Mouse (Mus musculus) kidney, embryonic 14.5 days (tissue): ENCODE measurements at regions not wholly inside any gene's neighbourhood (a gene's known extent, or its start where the extent isn't known, plus 50 kb on each side); places are given as distances from the start of the nearest gene placed in this dataset.

Experiments used
- ATAC-seq: fragments of 200-750 bp; cut with Nextera tagmentation; 2 replicates; pipeline ENCODE4 v1.8.0; 2017; ENCODE audit warnings: moderate number of reproducible peaks, mild to moderate bottlenecking, moderate TSS enrichment, moderate library complexity; ENCODE audit not compliant: low FRiP score, low TSS enrichment
- H3K27ac ChIP-seq: fragments of 300-500 bp; sonication (generic); 2 replicates; pipeline ENCODE4 v1.5.1; 2014; ENCODE audit warnings: low read depth, mild to moderate bottlenecking, low read length, moderate library complexity, mixed read lengths
- H3K27me3 ChIP-seq: fragments of 300-500 bp; sonication (generic); 2 replicates; pipeline ENCODE4 v1.6.1; 2014; ENCODE audit warnings: mild to moderate bottlenecking, low read length; ENCODE audit not compliant: control insufficient read depth, insufficient read depth
- H3K36me3 ChIP-seq: fragments of 300-500 bp; sonication (generic); 2 replicates; pipeline ENCODE4 v1.6.1; 2014; ENCODE audit warnings: low read length, mixed read lengths; ENCODE audit not compliant: control insufficient read depth, insufficient read depth
- H3K4me1 ChIP-seq: fragments of 300-500 bp; sonication (generic); 2 replicates; pipeline ENCODE4 v1.6.1; 2014; ENCODE audit warnings: low read length, mixed read lengths; ENCODE audit not compliant: control insufficient read depth, insufficient read depth
- H3K4me2 ChIP-seq: fragments of 300-500 bp; sonication (generic); replicated peaks from 2 replicates; pipeline ENCODE4 v1.6.1; 2014; ENCODE audit warnings: low read depth, mild to moderate bottlenecking, low read length
- H3K4me3 ChIP-seq: fragments of 300-500 bp; sonication (generic); 2 replicates; pipeline ENCODE4 v1.5.1; 2014; ENCODE audit warnings: mild to moderate bottlenecking, low read length
- H3K9ac ChIP-seq: fragments of 300-500 bp; sonication (generic); 2 replicates; pipeline ENCODE4 v1.6.1; 2014; ENCODE audit warnings: low read depth, mild to moderate bottlenecking, low read length, moderate library complexity
- H3K9me3 ChIP-seq: fragments of 300-500 bp; sonication (generic); 2 replicates; pipeline ENCODE4 v1.6.1; 2016; ENCODE audit warnings: low read length; ENCODE audit not compliant: control insufficient read depth
- WGBS: fragments of 180-500 bp; shearing (Covaris S2); extraction: QIAGEN DNeasy Blood & Tissue Kit; methylation state at CpG from one replicate; pipeline ENCODE4 v1.1.7; 2014; 5-methylcytosine and 5-hydroxymethylcytosine counted together

GRCm38 (mm10) chr10:91528305-91528704 lies 347.2 kb upstream of the Tmpo start:
- H3K27me3 ChIP-seq = no peaks in the 10 kb centered on the region
- 0 out of 2 replicates have a peak, but pooled peaks cover 5% of the 10 kb centered on the region for H3K9me3 ChIP-seq
- no peak for ATAC-seq
- no peaks in the 10 kb centered on the region for H3K36me3 ChIP-seq
- H3K4me3 ChIP-seq = no peak overlapping the region
- no peaks in the 10 kb centered on the region for H3K4me1 ChIP-seq
- WGBS = 87% methylated on average over 2 of the region's 2 CpGs
- H3K27ac ChIP-seq = no peak overlapping the region
- H3K9ac ChIP-seq = no peak overlapping the region
- H3K4me2 ChIP-seq = no peak overlapping the region

GRCm38 (mm10) chr10:91521168-91521567 lies 340.1 kb upstream of the Tmpo start:
- H3K36me3 ChIP-seq = no peaks in the 10 kb centered on the region
- no peak overlapping the region for H3K4me2 ChIP-seq
- H3K4me3 ChIP-seq = no peak overlapping the region
- no peak for ATAC-seq
- WGBS = 93% methylated on average over 2 of the region's 2 CpGs
- no peaks in the 10 kb centered on the region for H3K27me3 ChIP-seq
- H3K9ac ChIP-seq = no peak overlapping the region
- H3K4me1 ChIP-seq = no peaks in the 10 kb centered on the region
- H3K27ac ChIP-seq = no peak overlapping the region
- no peaks in the 10 kb centered on the region for H3K9me3 ChIP-seq

- Histone ChIP-seq H3K9me3 (no peaks in the 10 kb centered on the region), H3K4me1 (no peaks in the 10 kb centered on the region), H3K4me2 (no peak overlapping the region), H3K4me3 (no peak overlapping the region), H3K27me3 (no peaks in the 10 kb centered on the region), H3K27ac (no peak overlapping the region), H3K36me3 (no peaks in the 10 kb centered on the region), H3K9ac (no peak overlapping the region)
- WGBS = 57% methylated on average over 2 of the region's 2 CpGs
- no peak for ATAC-seq
These were observed 333.9 kb upstream of the Tmpo start for GRCm38 (mm10) chr10:91515021-91515371.

- Histone ChIP-seq H3K27ac (no peak overlapping the region), H3K9me3 (no peaks in the 10 kb centered on the region), H3K4me1 (no peaks in the 10 kb centered on the region), H3K27me3 (no peaks in the 10 kb centered on the region), H3K36me3 (no peaks in the 10 kb centered on the region), H3K9ac (no peak overlapping the region), H3K4me2 (no peak overlapping the region), H3K4me3 (no peak overlapping the region)
- ATAC-seq = no peak
- WGBS = 84% methylated on average over 9 of the region's 9 CpGs
These were observed 333.3 kb upstream of the Tmpo start for GRCm38 (mm10) chr10:91514163-91515020.

- no peak overlapping the region for H3K4me3 ChIP-seq
These were observed 325.9 kb upstream of the Tmpo start for GRCm38 (mm10) chr10:91507038-91507437.

GRCm38 (mm10) chr10:91504891-91505290 lies 323.8 kb upstream of the Tmpo start:
- Histone ChIP-seq H3K9me3 (no peaks in the 10 kb centered on the region), H3K4me2 (no peak overlapping the region), H3K27me3 (no peaks in the 10 kb centered on the region), H3K4me3 (no peak overlapping the region), H3K4me1 (no peaks in the 10 kb centered on the region), H3K36me3 (no peaks in the 10 kb centered on the region), H3K27ac (no peak overlapping the region), H3K9ac (no peak overlapping the region)
- WGBS = 60% methylated on average over 12 of the region's 12 CpGs
- no peak for ATAC-seq

More at GRCm38 (mm10) chr10:91507038-91507437, 325.9 kb upstream of the Tmpo start:
- no peaks in the 10 kb centered on the region for H3K27me3 ChIP-seq
- no peaks in the 10 kb centered on the region for H3K4me1 ChIP-seq
- H3K9ac ChIP-seq = no peak overlapping the region
- ATAC-seq = no peak
- H3K36me3 ChIP-seq = no peaks in the 10 kb centered on the region
- H3K27ac ChIP-seq = no peak overlapping the region
- H3K9me3 ChIP-seq = no peaks in the 10 kb centered on the region
- no peak overlapping the region for H3K4me2 ChIP-seq
- WGBS = 61% methylated on average over 7 of the region's 7 CpGs

GRCm38 (mm10) chr10:91498543-91498942 lies 317.4 kb upstream of the Tmpo start:
- H3K4me3 ChIP-seq = no peak overlapping the region
- 80% methylated on average over 4 of the region's 4 CpGs for WGBS
- H3K4me2 ChIP-seq = no peak overlapping the region
- ATAC-seq = no peak
- no peak overlapping the region for H3K9ac ChIP-seq
- no peaks in the 10 kb centered on the region for H3K9me3 ChIP-seq
- no peaks in the 10 kb centered on the region for H3K36me3 ChIP-seq
- no peak overlapping the region for H3K27ac ChIP-seq
- H3K4me1 ChIP-seq = no peaks in the 10 kb centered on the region
- H3K27me3 ChIP-seq = no peaks in the 10 kb centered on the region

GRCm38 (mm10) chr10:91464691-91465090 lies 283.6 kb upstream of the Tmpo start:
- WGBS = 94% methylated on average over 2 of the region's 2 CpGs
- no peak for ATAC-seq

GRCm38 (mm10) chr10:91447974-91448703 lies 267.0 kb upstream of the Tmpo start:
- no peaks in the 10 kb centered on the region for H3K27me3 ChIP-seq
- H3K4me1 ChIP-seq = no peaks in the 10 kb centered on the region
- 42% methylated on average over 10 of the region's 10 CpGs for WGBS
- H3K4me3 ChIP-seq = no peak overlapping the region
- ATAC-seq = no peak
- H3K9me3 ChIP-seq = no peaks in the 10 kb centered on the region
- H3K4me2 ChIP-seq = no peak overlapping the region
- no peak overlapping the region for H3K27ac ChIP-seq
- no peak overlapping the region for H3K9ac ChIP-seq
- no peaks in the 10 kb centered on the region for H3K36me3 ChIP-seq

More at GRCm38 (mm10) chr10:91464691-91465090, 283.6 kb upstream of the Tmpo start:
- H3K9me3 ChIP-seq = no peaks in the 10 kb centered on the region
- no peak overlapping the region for H3K4me2 ChIP-seq
- H3K4me1 ChIP-seq = no peaks in the 10 kb centered on the region
- H3K36me3 ChIP-seq = no peaks in the 10 kb centered on the region
- no peak overlapping the region for H3K4me3 ChIP-seq
- H3K27me3 ChIP-seq = no peaks in the 10 kb centered on the region
- H3K27ac ChIP-seq = no peak overlapping the region
- H3K9ac ChIP-seq = no peak overlapping the region
